Mouse (Mus musculus): ENCODE measurements at regions not wholly inside any gene's neighbourhood (a gene's known extent, or its start where the extent isn't known, plus 50 kb on each side); places are given as distances from the start of the nearest gene placed in this dataset.

DNA sequence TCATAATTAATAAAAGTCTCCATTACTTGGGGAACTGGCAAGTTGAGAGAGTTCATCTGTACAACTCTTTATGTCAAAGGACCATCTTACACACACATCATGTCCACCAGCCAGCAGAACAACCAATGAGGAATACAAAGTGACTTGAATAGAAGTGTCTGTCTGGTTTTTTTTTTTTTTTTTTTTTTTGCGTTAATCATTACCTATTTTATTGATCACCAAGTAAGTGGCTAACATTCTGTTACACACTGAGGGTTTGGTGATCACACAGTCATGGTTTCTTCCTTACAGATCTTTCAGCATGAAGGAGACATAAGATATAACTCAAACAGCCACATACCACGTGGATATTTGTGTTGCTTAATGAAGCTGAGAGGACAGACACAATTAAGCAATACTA lies 147.6 kb upstream of the Adamts3 start:
- TF ChIP-seq POLR2A (IDR thresholded peaks at IDR 0.05; ENCODE audit: low read depth, low read length) (no peak), CTCF (conservative IDR thresholded peaks at IDR 0.05; ENCODE audit: insufficient read depth, insufficient read length, low read depth, low read length) (no peak)
- Histone ChIP-seq H3K4me1 (ENCODE audit: control insufficient read depth, insufficient read depth, low read length) (no peaks in the 10 kb centered on the region), H3K4me3 (ENCODE audit: insufficient read depth, low read depth, low read length) (no peak overlapping the region), H3K36me3 (ENCODE audit: control insufficient read depth, insufficient read depth, low read length) (no peaks in the 10 kb centered on the region), H3K27me3 (replicated peaks; ENCODE audit: control insufficient read depth, insufficient read depth, low read length) (no peaks in the 10 kb centered on the region), H3K27ac (ENCODE audit: insufficient read depth, low read depth, low read length) (no peak overlapping the region)
- 53% methylated on average over 2 of the region's 2 CpGs for WGBS
- DNase-seq: no peak

DNA sequence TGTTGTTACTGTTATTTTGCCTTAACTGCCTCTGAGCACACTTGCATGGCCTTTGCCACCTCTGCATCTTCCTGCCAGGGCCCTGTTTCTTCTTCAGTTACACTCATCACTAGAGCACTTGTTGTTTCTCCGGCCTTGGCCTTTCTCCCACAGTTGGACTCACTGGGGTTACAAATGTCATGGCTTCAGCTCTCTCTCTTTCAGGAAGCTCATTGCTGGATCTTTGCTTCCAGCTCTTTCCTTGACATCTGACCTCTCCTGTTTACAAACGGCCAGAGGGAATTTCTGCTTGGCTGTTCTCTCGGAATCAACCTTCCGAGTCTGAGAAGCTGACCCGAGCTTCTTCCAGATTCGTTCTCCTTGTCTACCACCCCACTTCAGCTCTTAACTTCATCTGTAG lies 146.6 kb upstream of the Adamts3 start:
- peak; percentile 49 for DNase-seq
- Histone ChIP-seq H3K36me3 (ENCODE audit: control insufficient read depth, insufficient read depth, low read length) (no peaks in the 10 kb centered on the region), H3K4me3 (ENCODE audit: insufficient read depth, low read depth, low read length) (no peak overlapping the region), H3K27ac (ENCODE audit: insufficient read depth, low read depth, low read length) (no peak overlapping the region), H3K4me1 (ENCODE audit: control insufficient read depth, insufficient read depth, low read length) (no peaks in the 10 kb centered on the region), H3K27me3 (replicated peaks; ENCODE audit: control insufficient read depth, insufficient read depth, low read length) (no peaks in the 10 kb centered on the region)
- no peak for TF ChIP-seq POLR2A (IDR thresholded peaks at IDR 0.05; ENCODE audit: low read depth, low read length)
- no peak for TF ChIP-seq CTCF (conservative IDR thresholded peaks at IDR 0.05; ENCODE audit: insufficient read depth, insufficient read length, low read depth, low read length)
- 17% methylated on average over 6 of the region's 6 CpGs for WGBS

DNA sequence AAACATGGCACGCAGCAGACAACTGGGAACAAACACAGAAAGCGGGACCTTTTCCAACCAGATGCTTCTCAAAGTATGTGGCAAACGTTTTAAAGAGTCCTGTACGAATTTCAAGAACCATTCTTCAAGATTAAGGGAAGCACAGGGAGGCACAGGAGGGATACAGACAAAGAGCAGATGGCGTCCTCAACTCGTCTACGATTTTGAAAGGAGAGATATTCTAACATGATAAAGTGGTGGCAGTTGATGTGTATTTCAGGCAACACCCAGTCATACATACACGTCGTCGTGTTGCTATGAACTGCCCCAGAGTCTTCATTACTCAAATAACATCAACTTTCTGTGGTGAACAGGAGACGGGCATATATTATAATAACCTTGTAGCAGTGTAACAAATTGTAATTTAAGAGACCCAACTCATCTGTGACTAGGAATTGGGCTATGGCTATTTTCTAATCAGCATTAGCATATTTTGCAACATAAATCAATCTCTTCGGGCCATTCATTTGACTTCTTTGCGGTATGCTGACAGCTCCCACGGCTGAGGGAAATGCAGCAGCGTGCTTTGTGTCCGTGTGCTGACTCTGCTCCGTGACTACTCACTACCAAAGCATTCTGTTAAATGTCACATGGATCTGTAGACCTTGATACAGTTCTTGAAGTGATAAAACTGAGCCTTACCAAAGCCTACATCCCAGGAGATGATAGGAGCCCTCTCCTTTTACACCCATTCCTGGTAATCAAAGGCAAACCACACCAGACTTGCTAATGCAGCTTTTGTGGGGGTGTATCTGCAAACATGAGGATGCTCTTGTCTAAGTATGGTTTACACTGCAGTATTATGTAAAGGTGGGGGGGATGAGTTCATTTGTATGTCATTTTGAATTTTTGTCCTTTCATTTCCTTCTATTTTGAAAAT lies 144.0 kb upstream of the Adamts3 start:
- DNase-seq: no peak
- H3K4me1 ChIP-seq (ENCODE audit: control insufficient read depth, insufficient read depth, low read length): no peaks in the 10 kb centered on the region
- no peaks in the 10 kb centered on the region for H3K36me3 ChIP-seq (ENCODE audit: control insufficient read depth, insufficient read depth, low read length)
- TF ChIP-seq CTCF (conservative IDR thresholded peaks at IDR 0.05; ENCODE audit: insufficient read depth, insufficient read length, low read depth, low read length) (no peak), POLR2A (IDR thresholded peaks at IDR 0.05; ENCODE audit: low read depth, low read length) (no peak)
- no peak overlapping the region for H3K4me3 ChIP-seq (ENCODE audit: insufficient read depth, low read depth, low read length)
- H3K27ac ChIP-seq (ENCODE audit: insufficient read depth, low read depth, low read length): no peak overlapping the region
- H3K27me3 ChIP-seq (replicated peaks; ENCODE audit: control insufficient read depth, insufficient read depth, low read length): no peaks in the 10 kb centered on the region
- 45% methylated on average over 17 of the region's 17 CpGs for WGBS

DNA sequence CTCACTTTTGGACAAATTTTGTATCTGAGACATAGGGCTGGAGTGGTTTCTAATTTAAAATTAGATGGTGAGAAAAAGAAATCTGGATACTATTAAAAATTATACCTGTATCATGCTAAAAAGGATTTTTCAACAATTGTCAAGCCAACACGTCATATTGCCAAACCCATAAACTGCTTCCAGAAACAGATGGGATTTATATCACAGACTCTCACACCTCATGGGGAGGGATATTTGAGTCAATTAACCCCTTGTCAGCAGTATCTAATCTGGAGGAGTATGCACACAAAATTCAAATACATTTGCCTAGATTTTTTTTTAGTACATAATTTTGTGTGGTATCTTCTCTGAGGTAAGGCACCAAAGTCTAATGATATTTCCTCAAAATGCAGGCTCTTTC lies 138.3 kb upstream of the Adamts3 start:
- 68% methylated on average over 1 of the region's 1 CpGs for WGBS
- Histone ChIP-seq H3K36me3 (ENCODE audit: control insufficient read depth, insufficient read depth, low read length) (no peaks in the 10 kb centered on the region), H3K27me3 (replicated peaks; ENCODE audit: control insufficient read depth, insufficient read depth, low read length) (no peaks in the 10 kb centered on the region), H3K4me3 (ENCODE audit: insufficient read depth, low read depth, low read length) (no peak overlapping the region), H3K27ac (ENCODE audit: insufficient read depth, low read depth, low read length) (no peak overlapping the region), H3K4me1 (ENCODE audit: control insufficient read depth, insufficient read depth, low read length) (no peaks in the 10 kb centered on the region)
- no peak for DNase-seq
- TF ChIP-seq CTCF (conservative IDR thresholded peaks at IDR 0.05; ENCODE audit: insufficient read depth, insufficient read length, low read depth, low read length): no peak
- TF ChIP-seq POLR2A (IDR thresholded peaks at IDR 0.05; ENCODE audit: low read depth, low read length): no peak

DNA sequence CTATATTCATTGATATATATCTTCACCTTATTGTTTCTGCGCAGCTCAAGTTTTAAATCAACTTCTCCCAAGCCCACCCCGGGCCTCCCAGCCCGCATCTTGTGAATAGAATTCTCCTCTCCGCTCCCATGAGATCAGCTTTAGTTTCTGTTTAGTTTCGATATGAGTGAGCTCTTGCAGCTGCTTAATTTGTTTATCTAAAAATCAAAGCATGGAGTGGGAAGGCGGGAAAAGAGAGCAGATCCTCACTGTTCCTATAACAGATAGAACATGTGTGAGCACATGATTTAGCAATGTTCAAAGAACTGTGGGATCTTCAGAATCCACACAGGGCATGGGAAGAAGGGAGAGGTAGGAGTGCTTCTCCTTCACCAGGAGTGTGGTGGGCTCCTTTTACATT lies 117.6 kb upstream of the Adamts3 start:
- Histone ChIP-seq H3K27ac (ENCODE audit: insufficient read depth, low read depth, low read length) (no peak overlapping the region), H3K27me3 (replicated peaks; ENCODE audit: control insufficient read depth, insufficient read depth, low read length) (no peaks in the 10 kb centered on the region), H3K4me1 (ENCODE audit: control insufficient read depth, insufficient read depth, low read length) (no peaks in the 10 kb centered on the region), H3K36me3 (ENCODE audit: control insufficient read depth, insufficient read depth, low read length) (no peaks in the 10 kb centered on the region), H3K4me3 (ENCODE audit: insufficient read depth, low read depth, low read length) (no peak overlapping the region)
- TF ChIP-seq CTCF (conservative IDR thresholded peaks at IDR 0.05; ENCODE audit: insufficient read depth, insufficient read length, low read depth, low read length): no peak
- TF ChIP-seq POLR2A (IDR thresholded peaks at IDR 0.05; ENCODE audit: low read depth, low read length): no peak
- 67% methylated on average over 6 of the region's 6 CpGs for WGBS
- DNase-seq: no peak

DNA sequence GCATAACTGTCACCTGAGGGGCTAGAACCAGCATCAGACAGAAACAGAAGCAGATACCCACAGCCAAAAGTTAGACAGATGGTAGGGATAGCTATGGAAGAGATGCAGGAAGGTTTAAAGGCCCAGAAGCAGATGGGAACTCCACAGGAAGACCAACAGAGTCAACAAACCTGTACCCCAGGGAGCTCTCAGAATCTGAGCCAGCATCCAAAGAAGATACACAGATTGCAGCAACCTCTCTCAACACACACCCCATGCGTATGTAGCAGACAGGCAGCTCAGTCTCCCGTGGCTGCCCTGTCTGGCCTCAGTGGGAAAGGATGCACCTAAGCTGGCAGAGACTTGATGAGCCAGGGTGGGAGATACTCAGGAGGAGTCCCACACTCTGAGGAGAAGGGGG lies 108.4 kb upstream of the Adamts3 start:
- no peak for TF ChIP-seq CTCF (conservative IDR thresholded peaks at IDR 0.05; ENCODE audit: insufficient read depth, insufficient read length, low read depth, low read length)
- TF ChIP-seq POLR2A (IDR thresholded peaks at IDR 0.05; ENCODE audit: low read depth, low read length): no peak
- Histone ChIP-seq H3K4me3 (ENCODE audit: insufficient read depth, low read depth, low read length) (no peak overlapping the region), H3K27me3 (replicated peaks; ENCODE audit: control insufficient read depth, insufficient read depth, low read length) (no peaks in the 10 kb centered on the region), H3K4me1 (ENCODE audit: control insufficient read depth, insufficient read depth, low read length) (no peaks in the 10 kb centered on the region), H3K36me3 (ENCODE audit: control insufficient read depth, insufficient read depth, low read length) (no peaks in the 10 kb centered on the region), H3K27ac (ENCODE audit: insufficient read depth, low read depth, low read length) (no peak overlapping the region)
- WGBS: 81% methylated on average over 2 of the region's 2 CpGs
- no peak for DNase-seq

DNA sequence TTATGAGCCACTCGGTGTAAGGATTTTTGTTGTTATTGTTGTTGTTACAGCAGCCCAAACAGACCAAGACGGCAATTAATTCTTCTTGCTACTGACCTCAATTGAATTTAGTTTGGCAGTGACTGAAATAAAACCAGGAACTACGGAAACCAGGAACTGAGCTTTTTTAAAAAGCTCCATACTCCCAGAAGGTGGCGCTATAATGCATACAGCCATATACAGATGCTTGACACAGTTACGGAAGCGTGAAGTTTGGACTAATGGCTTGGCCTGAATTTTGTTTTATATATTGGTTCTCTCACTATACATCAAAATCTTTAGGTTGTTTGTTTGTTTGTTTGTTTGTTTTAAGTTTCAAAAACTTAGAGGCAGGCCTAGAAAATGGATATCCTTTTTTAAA lies 98.5 kb upstream of the Adamts3 start:
- H3K4me1 ChIP-seq (ENCODE audit: control insufficient read depth, insufficient read depth, low read length): no peaks in the 10 kb centered on the region
- H3K36me3 ChIP-seq (ENCODE audit: control insufficient read depth, insufficient read depth, low read length): no peaks in the 10 kb centered on the region
- TF ChIP-seq POLR2A (IDR thresholded peaks at IDR 0.05; ENCODE audit: low read depth, low read length): no peak
- no peak overlapping the region for H3K4me3 ChIP-seq (ENCODE audit: insufficient read depth, low read depth, low read length)
- no peak overlapping the region for H3K27ac ChIP-seq (ENCODE audit: insufficient read depth, low read depth, low read length)
- no peaks in the 10 kb centered on the region for H3K27me3 ChIP-seq (replicated peaks; ENCODE audit: control insufficient read depth, insufficient read depth, low read length)
- DNase-seq: peak; percentile 6
- WGBS: 45% methylated on average over 6 of the region's 6 CpGs
